Mouse (Mus musculus): ENCODE measurements around the gene Agbl2.

Agbl2 gene

DNA sequence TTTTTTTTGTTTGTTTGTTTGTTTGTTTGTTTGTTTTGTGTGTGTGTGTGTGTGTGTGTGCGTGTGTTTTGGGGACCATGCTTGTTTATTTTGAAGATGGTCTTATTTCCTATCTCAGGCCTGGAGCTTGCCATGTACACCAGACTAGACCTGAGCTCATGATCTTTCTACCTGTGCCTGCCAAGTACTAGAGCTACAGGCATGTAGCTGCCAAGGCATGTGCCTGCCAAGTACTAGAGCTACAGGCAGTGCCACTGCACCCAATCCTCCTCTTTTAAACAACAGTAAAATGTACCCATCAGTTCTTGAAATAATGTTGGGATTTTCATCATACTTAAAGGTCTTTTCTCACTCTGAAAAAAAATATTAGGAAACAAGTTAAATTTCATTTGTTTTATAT lies 91.5 kb downstream of the Agbl2 start:
- no peak for DNase-seq

DNA sequence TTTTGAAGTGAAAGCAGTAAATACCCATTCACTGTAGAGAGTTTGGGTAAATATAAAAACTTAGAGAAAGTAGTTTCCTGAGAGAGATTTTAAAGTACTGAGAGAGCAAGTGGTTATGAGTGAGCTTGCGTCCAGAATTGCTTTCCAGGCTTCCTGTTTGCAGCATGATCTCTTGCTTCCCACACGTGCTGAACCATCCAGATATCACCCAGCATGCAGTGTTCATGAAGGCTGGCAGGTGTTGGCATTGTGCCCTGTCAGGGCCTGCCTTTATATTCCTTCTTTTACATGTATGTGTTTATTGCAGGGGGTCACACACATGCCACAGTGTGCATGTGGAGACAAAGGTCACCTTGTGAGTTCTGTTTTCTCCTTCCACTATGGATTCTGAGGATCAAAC lies 92.7 kb downstream of the Agbl2 start:
- no peak for DNase-seq

DNA sequence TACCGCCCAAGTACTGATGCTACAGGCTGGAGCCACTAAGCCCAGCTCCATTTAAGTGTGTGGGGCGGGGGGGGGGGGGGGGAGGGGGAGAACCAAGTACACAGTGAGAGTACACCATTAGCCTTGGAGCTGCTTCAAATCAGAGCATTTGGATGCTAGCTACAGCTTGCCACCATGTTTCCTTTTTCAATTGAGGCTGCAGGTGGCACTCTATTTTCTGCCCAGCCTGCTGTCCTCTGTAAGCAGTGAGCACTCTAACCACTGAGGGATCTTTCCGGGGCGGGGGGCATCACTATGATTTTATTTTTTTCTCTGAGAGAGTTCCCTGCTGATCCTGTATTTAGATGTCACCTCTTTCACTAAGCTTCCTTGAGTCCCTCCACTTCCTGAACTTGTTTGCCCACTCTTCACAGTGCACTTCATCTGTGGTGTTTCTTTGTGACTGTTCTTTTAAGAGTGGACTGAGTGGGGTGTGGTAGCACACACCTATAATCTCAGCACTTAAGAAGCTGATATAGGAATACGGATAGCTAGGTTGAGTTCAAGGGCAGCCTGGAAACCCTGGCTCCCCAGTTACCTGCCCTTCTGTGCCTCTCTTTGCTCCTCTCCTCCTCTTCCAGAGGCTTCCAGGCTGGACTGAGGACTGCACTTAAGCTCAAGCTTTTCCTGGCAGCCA lies 95.2 kb downstream of the Agbl2 start:
- DNase-seq = no peak

DNA sequence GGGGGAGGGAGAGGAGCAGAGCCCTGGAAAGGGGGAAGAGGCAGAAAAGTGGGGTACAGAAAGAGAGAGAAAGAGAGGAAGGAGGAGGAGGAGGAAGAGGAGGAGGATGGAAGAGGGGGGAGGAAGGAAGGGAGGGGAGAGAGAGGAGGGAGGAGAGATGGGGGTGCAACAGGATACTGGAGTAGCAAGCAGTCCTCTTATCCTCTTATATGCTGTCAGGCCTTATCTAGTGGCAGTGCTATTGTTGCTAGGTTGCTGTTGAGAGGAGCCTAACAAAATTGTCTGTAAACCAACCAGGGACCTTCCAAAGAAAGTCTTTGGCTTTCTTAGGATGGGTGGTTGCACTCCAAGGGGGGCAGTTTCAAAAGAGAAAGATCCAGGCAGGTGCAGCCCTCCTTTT lies 96.9 kb downstream of the Agbl2 start:
- DNase-seq = no peak

DNA sequence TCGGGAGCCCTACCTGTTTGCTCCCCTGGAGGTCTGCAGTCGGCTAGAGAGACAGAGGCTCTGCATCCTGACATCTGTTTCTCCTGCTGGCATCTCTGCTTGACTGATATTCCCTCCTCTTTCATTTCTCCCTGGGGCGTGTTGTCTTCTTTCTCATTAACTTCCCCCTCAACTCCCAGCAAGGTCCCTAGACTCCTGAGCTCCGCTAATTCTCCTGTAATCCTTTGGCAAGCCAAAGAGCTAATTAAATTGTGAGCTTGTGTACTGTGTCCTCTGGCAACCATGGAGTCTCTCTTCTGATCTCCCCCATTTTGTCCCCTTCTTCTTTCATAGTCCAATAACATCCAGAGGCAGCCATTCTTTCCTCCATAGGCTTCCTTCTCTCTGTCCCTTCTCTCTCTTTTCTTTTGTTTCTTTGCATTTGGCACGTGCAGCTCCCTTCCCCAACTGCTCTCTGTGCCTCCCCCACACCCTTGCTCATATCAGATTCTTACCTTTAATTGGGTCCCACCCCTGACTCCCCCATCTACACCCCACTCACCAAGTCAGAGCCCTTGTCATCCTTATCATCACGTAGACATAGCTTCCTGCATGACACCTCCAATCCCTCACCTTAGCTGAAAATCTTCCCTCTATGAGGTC lies 97.7 kb downstream of the Agbl2 start:
- no peak for DNase-seq

DNA sequence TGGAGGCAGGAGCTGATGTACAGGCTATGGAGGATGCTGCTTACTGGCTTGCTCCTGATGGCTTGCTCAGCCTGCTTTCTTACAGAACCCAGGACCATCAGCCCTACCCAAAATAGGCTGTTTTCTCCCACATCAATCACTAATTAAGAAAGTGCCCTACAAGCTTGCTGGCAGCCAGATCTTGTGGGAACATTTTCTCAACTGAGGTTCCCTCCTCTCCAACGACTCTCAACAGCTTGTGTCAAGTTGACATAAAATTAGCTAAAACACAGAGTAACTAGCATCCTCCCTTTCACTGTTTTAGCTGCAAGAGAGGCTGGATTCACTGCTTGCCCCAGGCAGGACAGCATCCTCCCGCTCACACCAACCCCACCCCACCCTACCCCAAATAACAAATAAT lies 99.3 kb downstream of the Agbl2 start:
- no peak for DNase-seq

Measured in B cell, adult 2 months (primary cell).